Mouse (Mus musculus): ENCODE results near the gene Olfr1394.
"Not testable (repeated sequence)": the region's sequence is repeated elsewhere in the genome, so short reads cannot be mapped to it uniquely, and the experiment has no call there.

Gene Olfr1394

DNA sequence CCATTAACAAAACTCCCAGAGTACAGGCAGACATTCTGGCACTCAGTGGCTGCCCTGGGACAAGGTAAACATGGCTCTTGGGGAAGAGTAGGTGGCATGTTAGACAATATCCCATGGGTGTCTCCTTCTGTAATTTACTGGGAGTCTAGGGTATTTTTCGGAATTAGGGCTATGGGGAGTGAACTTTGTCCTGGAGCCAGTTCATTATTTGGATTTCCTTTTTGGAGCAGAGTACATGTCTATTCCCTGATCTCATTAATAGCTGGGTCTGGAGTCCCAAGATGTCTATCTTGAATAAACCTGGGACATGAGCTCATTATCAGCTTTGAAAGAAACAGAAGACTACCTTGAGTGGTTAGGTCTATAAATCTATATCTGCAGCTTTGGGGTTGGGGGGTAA lies at the start of gene Olfr1394:
Olfr1394 (plus strand) TSS at position 301 of the 400 bp plus-strand sequence.
- no peak for DNase-seq

DNA sequence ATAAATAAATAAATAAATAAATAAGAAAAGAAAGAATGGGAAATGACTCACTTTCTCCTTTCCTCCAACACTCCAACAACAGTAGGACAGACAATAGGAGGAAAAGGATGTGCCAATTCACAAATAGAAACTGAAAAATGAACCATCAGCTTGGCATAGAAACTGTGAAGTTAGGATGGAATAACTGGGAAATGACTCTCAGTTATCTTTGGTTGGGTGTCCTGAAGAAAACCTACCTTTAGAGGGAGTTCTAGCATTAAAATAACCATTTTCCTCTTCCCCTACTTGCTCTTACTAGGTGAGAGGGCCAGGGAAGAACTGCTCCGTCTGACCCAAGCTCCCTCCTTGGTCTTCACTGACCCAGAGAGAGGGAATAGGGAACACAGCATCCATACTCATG lies 48.4 kb upstream of the Olfr1394 start:
- DNase-seq, result no peak

DNA sequence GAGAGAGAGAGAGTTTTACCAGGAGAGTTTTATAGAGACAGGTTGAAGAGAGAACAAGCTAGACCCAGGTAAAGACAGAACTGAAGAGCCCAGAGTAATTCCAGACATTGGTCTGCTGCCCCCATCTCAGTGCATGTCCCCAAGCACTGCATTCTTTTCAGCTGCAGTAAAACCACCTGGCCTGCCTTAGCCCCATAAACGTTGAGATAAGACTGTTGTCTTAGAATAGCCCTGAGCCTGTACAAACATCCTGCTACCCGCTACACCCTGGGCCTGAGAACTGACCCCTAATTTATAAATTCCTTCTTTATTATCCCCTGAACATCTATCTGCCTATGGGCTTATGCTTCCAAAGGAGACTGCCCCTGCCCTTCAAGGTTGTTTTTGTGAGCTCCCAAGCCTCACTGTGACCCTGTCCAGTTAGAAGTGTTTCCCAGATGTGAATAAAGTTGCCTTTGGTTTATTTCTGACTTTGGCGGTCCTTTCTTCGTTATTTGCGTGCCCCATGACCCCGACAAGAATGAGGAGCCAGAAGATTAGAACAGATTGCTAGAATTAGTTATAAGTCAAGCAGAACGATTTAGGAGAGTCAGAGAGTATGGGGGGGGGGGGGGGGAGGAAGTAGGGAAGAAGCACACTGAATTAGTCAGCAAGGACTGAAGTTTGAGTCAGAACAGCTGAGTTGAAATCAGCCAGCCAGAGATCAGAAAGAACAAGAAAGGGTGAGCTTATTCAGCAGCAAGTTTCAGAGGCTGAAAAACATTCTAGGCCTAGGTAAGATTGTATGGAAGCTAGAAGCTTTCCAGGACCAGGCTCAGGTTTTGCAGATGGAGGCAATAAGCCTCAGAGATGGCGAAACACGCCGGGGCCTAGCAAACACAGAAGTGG lies 46.3 kb upstream of the Olfr1394 start:
- no peak for DNase-seq

DNA sequence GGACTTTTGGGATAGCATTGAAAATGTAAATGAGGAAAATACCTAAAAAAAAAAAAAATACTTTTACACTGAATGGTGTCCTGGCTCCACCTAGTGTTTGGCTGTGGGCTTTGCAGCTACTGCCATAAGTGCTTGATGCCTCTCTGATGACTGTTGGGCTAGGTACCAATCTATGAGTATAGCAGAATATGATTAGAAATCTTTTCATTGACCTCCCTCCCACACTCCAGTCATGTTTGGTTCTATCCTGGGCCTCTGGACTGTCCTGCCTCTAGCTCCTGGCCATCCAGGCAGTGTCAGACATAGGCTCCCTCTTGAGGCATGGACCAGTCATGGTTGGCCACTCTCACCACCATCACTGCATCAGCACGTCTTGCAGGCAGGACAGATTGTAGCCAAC lies 45.3 kb upstream of the Olfr1394 start:
- peak; percentile 13 for DNase-seq

DNA sequence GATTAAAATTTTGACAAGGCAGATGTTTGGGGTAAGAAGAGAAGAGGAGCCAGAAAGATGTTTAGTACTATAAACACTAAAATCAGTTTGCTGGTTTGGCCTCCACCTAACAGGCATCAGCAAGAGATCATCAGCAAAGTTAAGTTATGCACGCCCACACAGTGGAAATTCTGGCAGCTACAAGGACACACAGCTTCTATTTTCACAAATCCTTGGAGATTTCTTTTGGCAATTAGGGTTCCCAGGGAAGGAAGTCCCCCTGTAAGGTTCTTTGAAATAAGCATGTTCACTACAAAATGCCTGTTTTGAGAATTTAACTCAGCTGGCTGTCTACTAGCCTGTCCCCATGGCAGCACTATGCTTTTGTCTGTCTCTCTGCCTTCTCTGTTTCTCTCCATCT lies 43.2 kb upstream of the Olfr1394 start:
- no peak for DNase-seq

DNA sequence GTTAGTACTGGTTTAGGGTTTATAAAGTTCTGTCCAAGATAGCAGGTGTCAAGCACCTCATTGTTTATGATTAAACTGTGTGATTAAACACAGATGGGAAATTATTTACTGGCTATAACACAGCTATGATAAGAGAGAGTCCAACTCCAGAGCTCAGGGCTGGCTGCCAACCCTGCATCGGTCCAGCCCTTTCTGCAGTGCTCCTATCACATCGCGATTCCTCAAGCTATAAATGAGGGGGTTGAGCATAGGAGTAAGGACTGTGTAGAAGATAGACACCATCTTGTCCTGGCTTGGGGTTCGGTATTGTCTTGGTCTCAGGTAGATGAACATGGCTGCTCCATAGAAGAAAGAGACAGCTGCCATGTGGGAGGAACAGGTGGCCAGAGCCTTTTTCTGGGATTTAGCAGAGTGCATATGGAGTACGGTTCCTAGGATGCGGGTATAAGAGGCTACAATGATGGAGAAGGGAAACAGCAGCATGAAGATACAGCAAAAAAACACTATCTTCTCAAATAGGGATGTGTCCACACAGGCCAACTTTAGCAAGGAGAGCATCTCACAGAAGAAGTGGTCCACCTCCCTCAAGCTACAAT lies 41.5 kb upstream of the Olfr1394 start:
- DNase-seq, result no peak

DNA sequence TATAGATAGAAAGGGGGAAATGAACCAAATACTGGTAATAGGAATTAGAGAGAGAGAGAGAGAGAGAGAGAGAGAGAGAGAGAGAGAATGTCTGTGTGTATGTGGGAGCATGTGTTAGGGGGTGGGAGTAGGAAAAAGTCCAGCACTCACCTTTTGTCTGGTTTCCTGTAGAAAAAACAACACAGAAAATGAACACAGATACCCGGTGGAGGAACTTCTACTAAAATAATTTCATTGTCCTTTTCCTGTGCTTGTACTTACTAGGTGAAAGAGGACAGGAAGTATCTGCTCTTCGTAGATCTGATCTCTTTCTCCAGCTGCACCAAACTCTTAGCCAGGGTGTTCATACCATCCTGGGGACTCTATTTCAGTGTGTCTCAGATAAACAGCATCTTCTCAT lies 40.0 kb upstream of the Olfr1394 start:
- no peak for DNase-seq

DNA sequence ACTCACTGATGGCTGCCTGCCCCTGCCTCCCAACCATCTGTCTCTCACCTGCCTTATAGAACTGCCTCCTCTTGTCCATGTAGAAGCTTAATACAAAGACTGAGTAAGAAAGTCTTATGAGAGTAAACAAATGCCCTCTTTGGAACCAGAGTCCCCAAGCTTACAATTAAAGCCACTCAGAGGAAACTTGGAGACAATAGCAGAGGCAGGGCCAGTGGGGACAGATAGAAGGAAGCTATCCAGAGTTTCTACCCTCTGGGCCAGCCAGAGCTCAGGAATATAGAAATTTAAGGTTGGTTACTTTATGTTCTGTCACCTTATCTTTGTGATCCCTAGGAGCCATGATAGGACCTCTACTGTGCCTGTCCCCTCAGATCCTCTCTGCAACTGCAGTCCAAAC lies 39.4 kb upstream of the Olfr1394 start, which contains the start of gene Olfr1396:
Olfr1396 (minus strand) TSS at position 101 of the 400 bp plus-strand sequence.
- DNase-seq, result no peak

DNA sequence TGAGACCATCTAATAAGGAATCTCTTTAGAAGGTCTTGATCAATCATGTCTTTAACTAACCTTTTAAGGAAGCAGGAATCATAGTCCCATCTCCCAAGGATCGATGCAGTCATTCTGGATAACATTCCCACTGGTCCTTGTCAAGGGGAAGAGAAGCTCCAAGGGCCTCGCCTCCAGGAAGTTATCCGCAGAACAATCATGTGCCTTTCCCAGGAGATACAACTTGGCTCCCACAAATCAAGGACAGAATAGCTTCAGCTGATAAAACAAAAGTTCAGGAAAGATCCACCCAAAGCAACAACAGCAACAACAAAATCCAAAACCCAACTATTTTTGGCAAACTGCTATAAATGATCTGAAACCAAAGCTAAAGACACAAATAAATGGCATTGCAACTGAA lies 34.5 kb upstream of the Olfr1394 start:
- no peak for DNase-seq

DNA sequence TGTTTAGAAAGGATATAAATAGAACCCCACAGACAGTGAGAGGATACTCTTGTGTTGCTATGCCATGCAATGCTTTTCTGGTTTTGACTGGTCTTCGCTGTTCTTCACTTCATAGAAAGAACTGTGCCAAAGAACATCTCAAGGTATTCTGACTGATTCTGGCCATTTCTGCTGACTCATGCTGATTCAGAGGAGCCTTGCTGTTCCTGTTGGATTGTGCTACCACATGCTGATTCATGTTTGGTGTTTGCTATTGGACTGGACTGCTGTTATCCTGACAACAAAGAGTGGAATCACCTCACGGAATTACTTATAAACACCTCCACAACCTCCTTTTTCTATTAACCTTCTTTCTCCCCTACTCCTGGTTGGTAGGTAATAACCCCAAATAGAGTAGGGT lies 30.0 kb upstream of the Olfr1394 start:
- DNase-seq, result no peak

DNA sequence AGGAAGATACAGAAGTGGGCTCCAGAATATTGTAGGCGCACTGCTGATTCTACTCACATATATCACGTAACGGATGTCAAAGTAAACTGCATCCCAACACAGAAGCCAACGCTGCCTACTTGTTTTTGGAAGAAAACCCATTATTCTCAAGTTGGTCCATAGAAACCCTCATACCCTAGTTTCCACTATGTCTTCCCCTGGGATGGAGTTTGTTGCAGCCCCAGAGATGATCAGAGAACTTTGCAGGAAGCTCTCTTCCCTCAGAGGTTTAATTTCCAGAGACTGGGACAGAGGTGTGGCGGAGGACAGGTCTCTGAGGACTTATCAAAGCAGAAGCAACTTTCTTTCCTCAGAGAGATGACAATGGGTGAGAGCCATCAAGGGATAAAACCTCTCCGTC lies 12.2 kb upstream of the Olfr1394 start, which contains the start of gene Olfr1395:
Olfr1395 (plus strand) TSS at position 301 of the 400 bp plus-strand sequence.
- DNase-seq, result no peak

DNA sequence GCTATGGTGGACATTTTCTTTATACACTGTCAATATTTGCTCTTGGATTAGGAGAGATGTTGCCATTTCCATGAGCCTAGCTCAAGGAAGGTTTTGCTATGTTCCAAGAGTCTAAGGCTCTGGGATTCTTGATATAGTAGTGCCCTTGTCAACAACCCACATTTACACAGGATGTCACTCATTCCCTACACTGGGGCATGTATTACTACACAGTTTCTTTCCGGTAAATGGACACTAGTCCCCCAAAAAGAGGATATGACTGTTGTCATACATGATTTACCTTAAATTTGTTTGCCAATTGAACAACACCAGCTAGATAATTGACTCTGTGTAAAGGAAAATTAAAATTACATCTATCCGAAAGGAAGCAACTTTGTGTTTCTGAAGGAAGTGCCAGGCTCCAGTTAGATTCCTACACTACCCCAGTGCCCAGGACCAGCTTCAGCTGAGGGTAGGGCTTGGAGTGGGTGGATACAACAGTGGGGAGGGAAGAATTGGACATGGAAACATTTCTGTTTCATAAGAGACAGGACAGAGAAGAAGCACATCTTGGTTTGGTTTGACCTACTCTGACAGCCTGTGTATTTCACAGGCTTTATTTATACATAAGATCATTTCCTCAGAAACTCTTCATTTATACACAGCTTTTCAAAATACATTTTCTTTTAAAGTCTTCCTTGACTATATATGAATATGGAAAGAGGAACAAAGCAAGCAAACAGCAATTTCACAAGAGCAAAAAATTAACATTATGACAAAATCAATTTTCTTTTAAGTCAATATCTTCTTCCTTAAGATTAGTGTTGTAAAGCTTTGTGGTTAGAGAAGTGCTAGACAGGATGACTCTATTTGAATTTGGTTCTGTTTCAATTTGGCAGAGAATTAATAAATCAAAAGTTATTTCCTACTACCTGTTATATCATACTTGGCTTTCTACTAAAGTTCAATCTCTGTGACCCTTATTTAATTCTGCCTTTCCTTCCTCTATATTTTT lies 2.9 kb downstream of the Olfr1394 start:
- DNase-seq, result no peak

DNA sequence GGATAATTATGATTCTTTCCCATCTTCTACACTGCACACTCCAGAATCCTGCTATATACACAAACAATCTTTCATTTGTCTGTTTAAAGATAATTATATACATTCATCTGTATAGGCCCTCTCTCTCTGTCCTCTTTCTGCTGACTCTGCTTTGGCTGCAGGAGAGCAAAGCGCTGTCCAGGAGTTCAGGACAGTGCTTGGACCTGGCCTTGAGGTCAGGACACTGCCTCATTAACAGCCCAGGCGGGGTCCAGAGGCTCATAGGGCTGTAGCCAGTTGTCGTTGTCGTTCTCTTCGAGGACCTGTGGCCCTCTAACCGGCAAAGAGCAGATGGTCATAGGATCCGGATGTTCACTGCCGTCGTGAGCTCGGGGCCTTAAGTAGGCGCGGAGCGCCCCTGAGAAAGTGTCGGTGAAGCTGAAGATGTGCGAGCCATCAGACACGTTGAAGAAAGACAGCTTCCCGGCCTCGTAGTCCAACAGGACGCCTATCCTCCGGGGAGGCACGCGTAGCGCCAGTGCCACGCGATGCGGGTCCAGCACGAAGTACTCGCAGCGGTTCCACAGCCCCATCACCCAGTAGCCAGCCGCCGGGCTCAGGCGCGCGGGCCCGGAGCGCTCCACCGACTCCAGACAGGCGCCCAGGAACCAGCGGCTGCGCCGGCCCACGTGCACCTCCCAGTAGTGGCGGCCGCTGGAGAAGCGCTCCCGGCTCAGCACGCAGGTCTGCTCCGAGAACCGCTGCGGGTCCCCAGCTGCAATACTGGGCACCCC lies 14.8 kb downstream of the Olfr1394 start:
- DNase-seq, result peak; percentile 40

DNA sequence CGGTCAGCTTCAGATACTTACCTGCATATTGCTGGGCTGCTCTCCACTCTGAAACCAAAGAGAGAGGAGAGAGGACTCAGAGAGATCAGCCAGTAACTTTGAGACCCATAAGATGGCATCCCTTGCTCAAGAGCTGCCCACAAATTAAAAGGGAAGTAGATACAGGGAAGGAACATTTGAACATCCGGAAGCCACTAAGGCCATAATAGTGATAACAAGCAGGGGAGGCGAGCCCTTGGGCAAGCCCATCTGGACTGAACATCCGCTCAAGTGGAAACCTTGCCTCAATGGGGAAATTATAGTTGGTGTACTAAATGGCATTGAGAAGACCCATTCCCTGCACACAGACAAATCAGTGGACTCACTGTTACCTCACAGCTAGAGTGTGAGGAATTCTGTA lies 16.4 kb downstream of the Olfr1394 start:
- no peak for DNase-seq

DNA sequence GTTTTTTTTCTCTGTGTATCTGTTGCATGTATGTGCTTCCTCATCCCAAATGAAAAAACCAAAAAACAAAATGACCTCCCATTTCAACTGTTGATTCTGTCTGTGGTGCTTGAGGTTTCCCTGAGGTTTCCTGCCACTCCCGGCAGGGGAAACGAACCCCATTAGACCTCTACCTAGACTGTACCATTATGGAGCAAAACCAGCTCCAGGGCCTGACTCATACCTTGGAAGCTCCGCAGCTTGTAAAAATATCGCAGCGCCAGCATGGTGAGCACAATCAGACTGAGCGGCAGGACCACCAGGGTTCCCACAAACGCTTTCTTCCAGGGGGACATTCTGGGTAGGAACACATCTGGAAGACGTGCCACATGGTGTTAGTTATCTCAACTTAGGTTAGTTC lies 21.2 kb downstream of the Olfr1394 start:
- DNase-seq, result no peak

DNA sequence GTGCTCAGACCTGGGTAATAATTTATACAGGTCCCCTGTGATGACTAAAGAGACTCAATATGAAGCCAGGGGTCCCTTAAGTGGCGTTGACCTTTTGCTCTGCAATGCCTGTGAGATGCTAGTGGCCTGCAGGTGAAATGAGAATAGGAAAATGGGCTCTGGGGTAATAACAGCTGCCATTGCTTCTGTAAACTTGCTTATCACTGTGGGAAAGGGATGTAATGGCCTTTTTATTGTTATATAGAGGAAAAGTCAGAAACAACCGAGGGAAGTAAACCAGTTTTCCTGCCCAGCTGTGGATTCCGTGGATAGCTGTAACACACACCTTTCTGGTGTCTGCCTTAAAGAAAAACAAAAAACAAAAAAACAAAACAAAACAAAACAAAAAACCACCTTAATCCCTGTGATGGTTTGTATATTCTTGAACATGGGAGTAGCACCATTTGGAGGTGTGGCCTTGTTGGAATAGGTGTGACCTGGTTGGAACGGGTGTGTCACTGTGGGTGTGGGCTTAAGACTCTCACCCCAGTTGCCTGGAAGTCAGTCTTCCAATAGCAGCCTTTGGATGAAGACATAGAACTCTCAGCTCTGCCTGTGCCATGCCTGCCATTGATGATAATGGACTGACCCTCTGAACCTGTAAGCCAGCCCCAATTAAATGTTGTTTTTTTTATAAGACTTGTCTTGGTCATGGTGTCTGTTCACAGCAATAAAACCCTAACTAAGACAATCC lies 22.0 kb downstream of the Olfr1394 start:
- DNase-seq, result not testable (repeated sequence)

DNA sequence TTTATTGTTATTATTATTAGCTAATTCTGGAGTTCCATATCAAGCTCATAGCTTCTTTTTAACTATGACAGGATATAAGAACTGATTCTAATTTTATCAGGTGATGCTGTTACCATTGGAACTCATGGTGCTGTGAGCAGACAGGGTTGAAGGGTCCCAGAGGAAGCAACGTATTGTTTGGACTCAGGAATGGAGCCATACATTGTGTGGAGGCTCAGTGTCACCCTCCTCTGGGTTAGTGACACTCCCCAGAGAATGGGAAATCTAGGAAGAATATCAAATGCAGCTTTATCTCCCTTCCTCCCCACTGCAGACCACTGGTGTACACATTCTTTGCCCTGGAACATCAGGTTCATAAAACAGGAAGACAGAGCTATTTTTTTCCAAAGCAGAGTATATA lies 29.0 kb downstream of the Olfr1394 start:
- no peak for DNase-seq

DNA sequence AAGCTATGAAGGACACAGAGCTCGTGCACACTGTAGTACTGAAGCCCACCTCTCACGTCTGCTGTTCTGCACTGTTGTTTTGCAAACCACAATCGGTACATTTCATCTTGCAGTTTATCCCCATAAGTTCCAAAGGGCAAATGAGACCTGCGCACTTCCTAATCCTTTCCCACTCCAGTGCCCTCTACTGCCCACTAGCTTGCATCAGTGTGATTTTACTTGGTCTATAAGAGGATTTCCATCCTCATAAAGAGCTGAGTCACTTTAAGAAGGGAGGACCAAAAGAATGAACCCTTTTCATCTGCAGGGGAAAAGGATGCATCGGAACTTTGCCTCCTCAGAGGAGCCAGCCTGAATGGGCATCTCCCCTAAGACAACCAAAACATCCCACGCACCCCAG lies 32.3 kb downstream of the Olfr1394 start:
- no peak for DNase-seq

DNA sequence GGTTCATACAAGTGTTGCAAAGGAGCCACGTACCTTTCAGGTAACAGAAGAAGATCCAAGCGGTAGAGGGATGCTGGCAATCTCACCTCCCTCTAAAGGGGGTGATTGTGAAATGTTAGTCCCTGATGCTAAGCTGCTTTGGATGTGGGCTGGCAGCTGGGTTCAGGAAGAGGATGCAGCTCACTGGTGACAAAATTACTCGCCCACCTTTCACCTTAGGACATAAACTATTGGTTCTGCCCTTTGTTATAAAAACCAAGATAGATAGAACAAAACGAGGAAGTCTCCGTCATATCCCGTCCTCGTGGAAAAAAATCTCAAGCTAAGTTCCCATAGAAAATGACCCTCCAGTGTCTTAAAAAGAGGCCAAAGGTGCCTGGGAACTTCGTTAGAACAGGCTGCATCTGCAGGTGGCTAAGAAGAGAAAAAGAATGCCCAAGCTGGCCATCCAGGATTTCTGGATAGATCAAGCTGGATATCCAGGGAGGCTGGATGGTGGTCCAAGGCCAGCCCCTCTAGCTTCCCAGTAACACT lies 32.8 kb downstream of the Olfr1394 start, which contains the start of gene Btnl9:
Btnl9 (minus strand) TSS at position 205 of the 534 bp plus-strand sequence.
- DNase-seq, result no peak

DNA sequence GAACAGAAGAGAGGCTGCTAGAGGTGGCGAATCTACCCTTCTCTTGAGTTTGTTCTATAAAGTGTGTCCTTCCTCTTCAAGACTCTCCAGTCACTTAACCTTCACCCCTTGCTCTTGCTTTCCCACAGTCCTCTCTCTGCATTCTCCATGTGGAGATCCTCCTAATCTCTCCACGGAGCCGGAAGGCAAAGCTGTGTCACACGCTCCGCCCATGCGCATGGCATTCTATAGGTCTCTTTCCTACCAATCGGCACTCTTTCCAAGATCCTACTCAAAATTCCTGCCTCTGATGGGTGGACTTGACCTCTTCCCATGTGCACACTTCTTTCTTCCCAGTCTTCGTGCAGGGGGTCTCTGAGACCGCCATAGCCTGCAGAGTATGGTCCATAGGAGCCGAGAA lies 33.5 kb downstream of the Olfr1394 start:
- no peak for DNase-seq

DNA sequence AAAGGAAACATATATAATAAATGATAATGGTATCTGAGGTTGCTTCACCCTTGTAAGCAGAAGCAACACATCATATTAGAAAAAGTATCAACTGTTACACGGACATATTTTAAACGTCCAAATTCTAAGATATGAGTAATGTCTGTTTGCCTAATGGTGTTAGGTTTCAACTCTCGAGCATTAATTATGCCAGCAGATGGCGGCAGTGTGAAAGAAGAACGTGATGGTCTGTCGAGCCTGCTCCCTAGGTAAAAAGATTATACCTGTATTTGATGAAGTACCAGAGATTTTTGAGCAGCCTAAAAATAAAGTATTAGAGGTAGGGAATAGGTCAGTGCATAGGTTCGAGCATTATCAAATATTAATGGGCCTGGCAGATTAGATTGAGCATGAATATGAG lies 35.6 kb downstream of the Olfr1394 start:
- DNase-seq, result peak; percentile 51

Measured in right cerebral cortex, postnatal 4 days (tissue).